Mouse (Mus musculus) stomach, adult 2 months (tissue): Measurements from ENCODE around the gene Olfr1342. TPM values are rescaled to one million over a fixed set of nuclear protein-coding genes. Genes with fewer than 3 reads are reported as not detected.

ENCODE experiments used
- polyA plus RNA-seq: library from polyadenylated mRNA; depleted of rRNA; stranded (reverse); fragments of >200 nt; gene quantifications from 2 replicates; pipeline ENCODE4 v1.2.3, GENCODE M21; 2012; rRNA removed

Gene Olfr1342
- polyA plus RNA-seq, result not detected in 2 replicates

GRCm38 (mm10) chr4:118692412-118692973 is at the start of gene Olfr1342:
TSS of gene Olfr1342 (minus strand) at chr4:118692756.

GRCm38 (mm10) chr4:118731875-118732274 is 39.3 kb upstream of the Olfr1342 start, which contains the start of gene Olfr1339:
TSS of gene Olfr1339 (plus strand) at chr4:118732175.

GRCm38 (mm10) chr4:118719838-118720237 is 27.3 kb upstream of the Olfr1342 start, which contains the start of gene Olfr1340:
TSS of gene Olfr1340 (plus strand) at chr4:118720138.

GRCm38 (mm10) chr4:118703223-118703622 is 10.7 kb upstream of the Olfr1342 start, which contains the start of gene Olfr1341:
TSS of gene Olfr1341 (plus strand) at chr4:118703523.

GRCm38 (mm10) chr4:118658652-118659051 is 33.9 kb downstream of the Olfr1342 start, which contains the start of gene Olfr62:
TSS of gene Olfr62 (plus strand) at chr4:118658952.

Other genes starting within 250 kb of the Olfr1342 start
- 0.06 and 0.13 TPM in 2 replicates for gene Mpl, start 235.2 kb downstream of the Olfr1342 start, polyA plus RNA-seq
- gene Tie1, start 202.7 kb downstream of the Olfr1342 start, polyA plus RNA-seq, result 11.6 and 16.0 TPM in 2 replicates
- gene 2610528J11Rik, start 165.8 kb downstream of the Olfr1342 start, polyA plus RNA-seq, result 39.2 and 42.8 TPM in 2 replicates
- gene Tmem125, start 148.7 kb downstream of the Olfr1342 start, polyA plus RNA-seq, result 32.9 and 43.0 TPM in 2 replicates
- gene Cfap57, start 72.0 kb downstream of the Olfr1342 start, polyA plus RNA-seq, result 0.04 and 0.05 TPM in 2 replicates
- gene Ebna1bp2, start 72.0 kb downstream of the Olfr1342 start, polyA plus RNA-seq, result 1.3 and 1.7 TPM in 2 replicates
- not detected in 2 replicates for gene Olfr62, start 33.8 kb downstream of the Olfr1342 start, polyA plus RNA-seq
- not detected in 2 replicates for gene Olfr1341, start 10.8 kb upstream of the Olfr1342 start, polyA plus RNA-seq
- not detected in 2 replicates for gene Olfr1340, start 27.4 kb upstream of the Olfr1342 start, polyA plus RNA-seq
- not detected in 2 replicates for gene Olfr1339, start 39.4 kb upstream of the Olfr1342 start, polyA plus RNA-seq
- not detected in 2 replicates for gene Olfr1338, start 66.0 kb upstream of the Olfr1342 start, polyA plus RNA-seq
- not detected in 2 replicates for gene Olfr1337, start 89.8 kb upstream of the Olfr1342 start, polyA plus RNA-seq
- not detected in 2 replicates for gene Olfr1335, start 117.2 kb upstream of the Olfr1342 start, polyA plus RNA-seq
- gene Olfr1333, start 143.5 kb upstream of the Olfr1342 start, polyA plus RNA-seq, result not detected in 2 replicates
- not detected in 2 replicates for gene Olfr1331, start 171.9 kb upstream of the Olfr1342 start, polyA plus RNA-seq
- not detected in 2 replicates for gene Olfr1330, start 195.8 kb upstream of the Olfr1342 start, polyA plus RNA-seq
- gene Olfr1329, start 224.7 kb upstream of the Olfr1342 start, polyA plus RNA-seq, result not detected in 2 replicates
- not detected in 2 replicates for gene Olfr1328, start 245.9 kb upstream of the Olfr1342 start, polyA plus RNA-seq